Mouse (Mus musculus) limb, embryonic 10.5 days (tissue): ENCODE data around the gene Hpse2. TPM values are rescaled to one million over a fixed set of nuclear protein-coding genes. Genes with fewer than 3 reads are reported as not detected.

ENCODE experiments used
- DNase-seq: peaks from one replicate; pipeline ENCODE4 v3.0.0-alpha.2; 2017; ENCODE audit warnings: low spot score
- H3K27ac ChIP-seq: fragments of 300-500 bp; sonication (generic); 2 replicates; pipeline ENCODE4 v1.5.1; 2016; ENCODE audit warnings: mild to moderate bottlenecking
- H3K27me3 ChIP-seq: fragments of 300-500 bp; sonication (generic); 2 replicates; pipeline ENCODE4 v1.6.1; 2016; ENCODE audit warnings: low read depth, mild to moderate bottlenecking; ENCODE audit not compliant: poor library complexity, severe bottlenecking
- H3K36me3 ChIP-seq: fragments of 300-500 bp; sonication (generic); 2 replicates; pipeline ENCODE4 v1.6.1; 2016; ENCODE audit warnings: mild to moderate bottlenecking, moderate library complexity
- H3K4me1 ChIP-seq: fragments of 300-500 bp; sonication (generic); 2 replicates; pipeline ENCODE4 v1.6.1; 2016
- H3K4me3 ChIP-seq: fragments of 300-500 bp; sonication (generic); 2 replicates; pipeline ENCODE4 v1.5.1; 2016; ENCODE audit warnings: mild to moderate bottlenecking, moderate library complexity
- H3K9me3 ChIP-seq: fragments of 300-500 bp; sonication (generic); replicated peaks from 2 replicates; pipeline ENCODE4 v1.6.1; 2016; ENCODE audit warnings: mild to moderate bottlenecking
- WGBS: fragments of 180-500 bp; shearing (Covaris S2); methylation state at CpG from one replicate; pipeline ENCODE4 v1.1.7; 2016; 5-methylcytosine and 5-hydroxymethylcytosine counted together
- polyA plus RNA-seq: library from polyadenylated mRNA; unstranded; fragments of >200 nt; fragmentation: Nextera tagmentation; extraction: Ambion mirVana; gene quantifications from 2 replicates; pipeline ENCODE4 v1.2.1, GENCODE M21; 2016

Hpse2 gene
- polyA plus RNA-seq = 2.8 and 6.0 TPM in 2 replicates

- DNase-seq = peak; percentile 59
- WGBS = under 1% methylated on average over 18 of the region's 18 CpGs
- H3K4me1 ChIP-seq = peaks cover 51% of the 10 kb centered on the region
- peaks cover 50% of the 10 kb centered on the region for H3K27me3 ChIP-seq
- peak within 1 kb of the TSS; percentile 57 for H3K4me3 ChIP-seq
- peak within 1 kb of the TSS; percentile 82 for H3K27ac ChIP-seq
- no peaks in the 10 kb centered on the region for H3K36me3 ChIP-seq
- H3K9me3 ChIP-seq = no peaks in the 10 kb centered on the region
These were observed at the start of gene Hpse2 for GRCm38 (mm10) chr19:43388017-43388904. Gene Hpse2 (minus strand): TSS chr19:43388355.

GRCm38 (mm10) chr19:43427446-43428224 is 39.5 kb upstream of the Hpse2 start:
- H3K27ac ChIP-seq = no peak overlapping the region
- no peak for DNase-seq
- H3K27me3 ChIP-seq = 0 out of 2 replicates have a peak, but pooled peaks cover 4% of the 10 kb centered on the region
- H3K4me1 ChIP-seq = no peaks in the 10 kb centered on the region
- no peak overlapping the region for H3K4me3 ChIP-seq
- no peaks in the 10 kb centered on the region for H3K9me3 ChIP-seq
- H3K36me3 ChIP-seq = no peaks in the 10 kb centered on the region
- 90% methylated on average over 24 of the region's 24 CpGs for WGBS

- Histone ChIP-seq H3K9me3 (no peaks in the 10 kb centered on the region), H3K27ac (no peak overlapping the region), H3K36me3 (no peaks in the 10 kb centered on the region), H3K4me3 (no peak overlapping the region), H3K27me3 (0 out of 2 replicates have a peak, but pooled peaks cover 4% of the 10 kb centered on the region), H3K4me1 (no peaks in the 10 kb centered on the region)
- no peak for DNase-seq
- 74% methylated on average over 2 of the region's 2 CpGs for WGBS
These were observed 35.9 kb upstream of the Hpse2 start for GRCm38 (mm10) chr19:43424082-43424481.

GRCm38 (mm10) chr19:43420506-43420905 is 32.4 kb upstream of the Hpse2 start:
- Histone ChIP-seq H3K4me1 (no peaks in the 10 kb centered on the region), H3K9me3 (no peaks in the 10 kb centered on the region), H3K27ac (no peak overlapping the region), H3K4me3 (no peak overlapping the region), H3K27me3 (no peaks in the 10 kb centered on the region), H3K36me3 (no peaks in the 10 kb centered on the region)
- no peak for DNase-seq
- 88% methylated on average over 3 of the region's 3 CpGs for WGBS

- Histone ChIP-seq H3K36me3 (no peaks in the 10 kb centered on the region), H3K4me3 (no peak overlapping the region), H3K27ac (no peak overlapping the region), H3K9me3 (no peaks in the 10 kb centered on the region), H3K27me3 (no peaks in the 10 kb centered on the region), H3K4me1 (no peaks in the 10 kb centered on the region)
- DNase-seq = no peak
- WGBS = 81% methylated on average over 2 of the region's 2 CpGs
These were observed 27.4 kb upstream of the Hpse2 start for GRCm38 (mm10) chr19:43415565-43415964.

GRCm38 (mm10) chr19:43407181-43407580 is 19.0 kb upstream of the Hpse2 start:
- no peak overlapping the region for H3K27ac ChIP-seq
- 37% methylated on average over 1 of the region's 1 CpGs for WGBS

GRCm38 (mm10) chr19:43396327-43396726 is 8.2 kb upstream of the Hpse2 start:
- Histone ChIP-seq H3K36me3 (no peaks in the 10 kb centered on the region), H3K4me3 (no peak overlapping the region)
- 5% methylated on average over 4 of the region's 4 CpGs for WGBS

More at GRCm38 (mm10) chr19:43407181-43407580, 19.0 kb upstream of the Hpse2 start:
- Histone ChIP-seq H3K4me1 (no peaks in the 10 kb centered on the region), H3K4me3 (no peak overlapping the region), H3K27me3 (no peaks in the 10 kb centered on the region), H3K9me3 (no peaks in the 10 kb centered on the region), H3K36me3 (no peaks in the 10 kb centered on the region)
- DNase-seq = no peak

GRCm38 (mm10) chr19:43387071-43387770 is 934 bp downstream of the Hpse2 start:
- H3K4me1 ChIP-seq = peaks cover 62% of the 10 kb centered on the region
- peak overlapping the region; percentile 82 for H3K27ac ChIP-seq
- DNase-seq = peak; percentile 37
- no peaks in the 10 kb centered on the region for H3K9me3 ChIP-seq
- WGBS = 1% methylated on average over 14 of the region's 14 CpGs
- peak overlapping the region; percentile 57 for H3K4me3 ChIP-seq
- H3K36me3 ChIP-seq = no peaks in the 10 kb centered on the region
- peaks cover 50% of the 10 kb centered on the region for H3K27me3 ChIP-seq

More at GRCm38 (mm10) chr19:43396327-43396726, 8.2 kb upstream of the Hpse2 start:
- DNase-seq = peak; percentile 39
- no peaks in the 10 kb centered on the region for H3K27me3 ChIP-seq
- no peak overlapping the region for H3K27ac ChIP-seq
- H3K9me3 ChIP-seq = no peaks in the 10 kb centered on the region
- no peaks in the 10 kb centered on the region for H3K4me1 ChIP-seq

GRCm38 (mm10) chr19:43386041-43386952 is 1.9 kb downstream of the Hpse2 start:
- Histone ChIP-seq H3K36me3 (no peaks in the 10 kb centered on the region), H3K27ac (peak overlapping the region; percentile 82), H3K9me3 (no peaks in the 10 kb centered on the region), H3K4me3 (peak overlapping the region; percentile 57), H3K27me3 (peaks cover 50% of the 10 kb centered on the region), H3K4me1 (peaks cover 62% of the 10 kb centered on the region)
- WGBS = under 1% methylated on average over 48 of the region's 48 CpGs
- DNase-seq = peak; percentile 66

- H3K27ac ChIP-seq = peak overlapping the region; percentile 82
- H3K27me3 ChIP-seq = peaks cover 50% of the 10 kb centered on the region
- 1% methylated on average over 13 of the region's 13 CpGs for WGBS
- no peaks in the 10 kb centered on the region for H3K9me3 ChIP-seq
- peaks cover 62% of the 10 kb centered on the region for H3K4me1 ChIP-seq
- H3K36me3 ChIP-seq = no peaks in the 10 kb centered on the region
- DNase-seq = peak; percentile 48
- H3K4me3 ChIP-seq = peak overlapping the region; percentile 57
These were observed 2.7 kb downstream of the Hpse2 start for GRCm38 (mm10) chr19:43385451-43385850.

GRCm38 (mm10) chr19:43384978-43385431 is 3.1 kb downstream of the Hpse2 start:
- H3K36me3 ChIP-seq = no peaks in the 10 kb centered on the region
- H3K9me3 ChIP-seq = no peaks in the 10 kb centered on the region
- peak overlapping the region; percentile 57 for H3K4me3 ChIP-seq
- peaks cover 62% of the 10 kb centered on the region for H3K4me1 ChIP-seq
- peaks cover 50% of the 10 kb centered on the region for H3K27me3 ChIP-seq
- peak; percentile 69 for DNase-seq
- H3K27ac ChIP-seq = peak overlapping the region; percentile 82
- under 1% methylated on average over 25 of the region's 25 CpGs for WGBS
